11 mouse cellular contexts compared by ENCODE assay signal in the genomic region with DNA sequence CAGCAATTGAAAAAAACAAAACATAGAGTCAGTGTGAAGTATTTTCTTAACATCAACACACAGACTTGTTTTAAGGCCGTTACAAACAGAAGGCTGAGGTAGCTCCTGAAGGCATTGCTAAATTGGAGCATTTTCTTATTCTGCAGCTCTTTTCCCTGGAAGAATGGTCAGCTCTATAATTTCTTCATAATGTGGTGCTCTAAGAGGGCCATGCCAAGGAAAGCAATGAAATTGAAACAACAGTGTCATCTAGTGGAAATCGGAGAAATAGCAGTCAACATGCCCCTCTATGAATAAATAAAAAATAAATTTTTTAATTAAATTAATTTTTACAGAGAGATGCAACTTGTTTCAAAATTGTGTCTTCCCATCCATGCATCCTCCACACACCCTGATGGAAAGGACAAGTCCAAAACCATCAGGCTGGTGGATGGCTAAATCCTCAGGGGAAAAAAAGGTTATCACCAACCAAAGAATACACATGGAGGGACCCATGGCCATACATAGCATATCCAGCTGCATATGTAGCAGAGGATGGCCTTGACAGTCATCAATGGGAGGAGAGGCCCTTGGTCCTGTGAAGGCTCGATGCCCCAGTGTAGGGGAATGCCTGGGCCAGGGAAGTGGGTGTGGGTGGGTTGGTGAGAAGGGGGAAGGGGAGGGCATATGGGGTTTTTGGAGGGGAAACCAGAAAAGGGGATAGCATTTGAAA.
DNase-seq lines count a peak whose midpoint lies in the region; ATAC-seq and TF ChIP-seq lines count a peak whose summit lies in the region.
"Had no signal": no experiment of that assay in that cellular context is flagged by ENCODE, and none has a peak within 500 bp of the region (broad histone marks: within the 10 kb centered on the region; RNA-seq: fewer than 3 reads in every experiment).

No protein-coding gene starts in this region.

- intact Hi-C loops in left cerebral cortex, adult 2 months (cut with DNase I) = loop anchor here (5.0 kb wide), 2 partner anchors 1417 to 1497 kb away; no protein-coding TSS in a partner anchor

- no peak overlapping the region for H3K4me3 ChIP-seq in cerebellum, adult 2 months (replicated peaks; ENCODE audit: insufficient read depth, low read depth, low read length)
- no peak overlapping the region for H3K4me3 ChIP-seq in left cerebral cortex, adult 2 months
- no peak overlapping the region for H3K4me3 ChIP-seq in forebrain, embryonic 16.5 days (replicated peaks; ENCODE audit: low read length)
- no peak overlapping the region for H3K4me3 ChIP-seq in neural tube, embryonic 12.5 days
- H3K4me3 ChIP-seq: embryonic facial prominence, embryonic 15.5 days had no signal

- 37% methylated on average over 3 of the region's 3 CpGs for WGBS in cerebellum, adult 2 months
- 21% methylated on average over 3 of the region's 3 CpGs for WGBS in forebrain, embryonic 16.5 days
- 57% methylated on average over 3 of the region's 3 CpGs for WGBS in neural tube, embryonic 12.5 days

- peak; percentile 59 for ATAC-seq in forebrain, embryonic 16.5 days
- ATAC-seq in neural tube, embryonic 12.5 days (ENCODE audit: low FRiP score, low read depth) = 0 out of 2 replicates have a peak, but pooled peaks have one; percentile 41

- no peak for TF ChIP-seq POLR2A in cerebellum, adult 2 months (IDR thresholded peaks at IDR 0.05; ENCODE audit: borderline replicate concordance, insufficient read depth, low read length)

- peak; percentile 41; the same call in 1 of the 2 replicates for TF ChIP-seq CTCF in cerebellum, adult 2 months (IDR thresholded peaks at IDR 0.05; ENCODE audit: borderline replicate concordance, insufficient read depth, low read depth, low read length)
- TF ChIP-seq CTCF in left cerebral cortex, adult 2 months (IDR thresholded peaks at IDR 0.05) = peak; percentile 90

- H3K4me2 ChIP-seq in forebrain, embryonic 16.5 days (ENCODE audit: low read length) = no peak overlapping the region
- H3K4me2 ChIP-seq in neural tube, embryonic 12.5 days (replicated peaks) = no peak overlapping the region
- H3K4me2 ChIP-seq: embryonic facial prominence, embryonic 15.5 days had no signal

- no peaks in the 10 kb centered on the region for H3K9me3 ChIP-seq in forebrain, embryonic 16.5 days (ENCODE audit: control insufficient read depth, low read length)
- H3K9me3 ChIP-seq in neural tube, embryonic 12.5 days = no peaks in the 10 kb centered on the region
- H3K9me3 ChIP-seq: embryonic facial prominence, embryonic 15.5 days had no signal

- no peaks in the 10 kb centered on the region for H3K36me3 ChIP-seq in forebrain, embryonic 16.5 days (ENCODE audit: control insufficient read depth, insufficient read depth)
- no peaks in the 10 kb centered on the region for H3K36me3 ChIP-seq in neural tube, embryonic 12.5 days
- H3K36me3 ChIP-seq: embryonic facial prominence, embryonic 15.5 days had no signal

- no peaks in the 10 kb centered on the region for H3K27me3 ChIP-seq in cerebellum, adult 2 months (ENCODE audit: control insufficient read depth, insufficient read depth, low read length)
- H3K27me3 ChIP-seq in forebrain, embryonic 16.5 days (replicated peaks; ENCODE audit: control insufficient read depth, insufficient read depth, low read length) = no peaks in the 10 kb centered on the region
- H3K27me3 ChIP-seq in neural tube, embryonic 12.5 days (replicated peaks) = no peaks in the 10 kb centered on the region
- H3K27me3 ChIP-seq: embryonic facial prominence, embryonic 15.5 days had no signal

- no peak overlapping the region for H3K9ac ChIP-seq in forebrain, embryonic 16.5 days (replicated peaks; ENCODE audit: low read depth, low read length)
- H3K9ac ChIP-seq in neural tube, embryonic 12.5 days = no peak overlapping the region
- H3K9ac ChIP-seq: embryonic facial prominence, embryonic 15.5 days; liver, embryonic 14.5 days had no signal

- no peak overlapping the region for H3K27ac ChIP-seq in cerebellum, adult 2 months (ENCODE audit: insufficient read depth, low read length)
- no peak overlapping the region for H3K27ac ChIP-seq in left cerebral cortex, adult 2 months
- no peak overlapping the region for H3K27ac ChIP-seq in forebrain, embryonic 16.5 days (ENCODE audit: low read length)
- no peak overlapping the region for H3K27ac ChIP-seq in neural tube, embryonic 12.5 days
- H3K27ac ChIP-seq: embryonic facial prominence, embryonic 15.5 days; liver, embryonic 14.5 days had no signal

- peak in 1 of 2 experiments; percentile 14 for DNase-seq in cerebellum, adult 2 months
- no peak for DNase-seq in cerebellum, adult 9-11 months
- no peak for DNase-seq in left cerebral cortex, adult 2 months (ENCODE audit: extremely low spot score in 1 of 2, low spot score in 2 of 2)
- DNase-seq in left cerebral cortex, adult 8-10 months (ENCODE audit: low spot score in 2 of 2) = no peak
- no peak for DNase-seq in thymus, postnatal 14 days
- no peak for DNase-seq in right cerebral cortex, adult 18-20 months
- DNase-seq: thymus, postnatal 25 days had no signal

- no peaks in the 10 kb centered on the region for H3K4me1 ChIP-seq in cerebellum, adult 2 months (ENCODE audit: control insufficient read depth, insufficient read depth, low read length)
- H3K4me1 ChIP-seq in forebrain, embryonic 16.5 days (replicated peaks; ENCODE audit: control insufficient read depth, insufficient read depth, low read length) = peaks cover 8% of the 10 kb centered on the region
- H3K4me1 ChIP-seq in neural tube, embryonic 12.5 days = no peaks in the 10 kb centered on the region
- H3K4me1 ChIP-seq: embryonic facial prominence, embryonic 15.5 days had no signal
